Mouse (Mus musculus): ENCODE results near the gene Gm9945.

Gene Gm9945

DNA sequence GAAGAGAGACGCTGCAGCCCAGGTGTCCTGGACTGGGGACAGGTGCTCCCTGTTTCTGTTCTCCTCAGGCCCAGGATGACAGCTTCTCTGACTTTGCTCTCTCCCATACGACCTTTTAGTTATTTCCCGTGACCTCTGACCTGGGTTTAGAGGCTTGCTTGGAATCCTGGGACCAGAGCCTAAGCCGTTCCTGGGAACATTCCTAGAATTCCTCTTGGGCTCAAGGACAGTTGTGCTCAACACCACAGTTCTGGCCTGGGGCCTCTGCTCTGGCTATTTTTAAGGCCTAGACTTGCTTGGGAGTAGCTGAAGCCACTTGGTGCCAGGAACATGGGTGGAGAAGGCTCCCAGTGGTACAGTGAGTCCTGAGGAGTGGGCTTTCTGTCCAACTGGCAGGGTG lies 45.5 kb downstream of the Gm9945 start:
- DNase-seq, result no peak

DNA sequence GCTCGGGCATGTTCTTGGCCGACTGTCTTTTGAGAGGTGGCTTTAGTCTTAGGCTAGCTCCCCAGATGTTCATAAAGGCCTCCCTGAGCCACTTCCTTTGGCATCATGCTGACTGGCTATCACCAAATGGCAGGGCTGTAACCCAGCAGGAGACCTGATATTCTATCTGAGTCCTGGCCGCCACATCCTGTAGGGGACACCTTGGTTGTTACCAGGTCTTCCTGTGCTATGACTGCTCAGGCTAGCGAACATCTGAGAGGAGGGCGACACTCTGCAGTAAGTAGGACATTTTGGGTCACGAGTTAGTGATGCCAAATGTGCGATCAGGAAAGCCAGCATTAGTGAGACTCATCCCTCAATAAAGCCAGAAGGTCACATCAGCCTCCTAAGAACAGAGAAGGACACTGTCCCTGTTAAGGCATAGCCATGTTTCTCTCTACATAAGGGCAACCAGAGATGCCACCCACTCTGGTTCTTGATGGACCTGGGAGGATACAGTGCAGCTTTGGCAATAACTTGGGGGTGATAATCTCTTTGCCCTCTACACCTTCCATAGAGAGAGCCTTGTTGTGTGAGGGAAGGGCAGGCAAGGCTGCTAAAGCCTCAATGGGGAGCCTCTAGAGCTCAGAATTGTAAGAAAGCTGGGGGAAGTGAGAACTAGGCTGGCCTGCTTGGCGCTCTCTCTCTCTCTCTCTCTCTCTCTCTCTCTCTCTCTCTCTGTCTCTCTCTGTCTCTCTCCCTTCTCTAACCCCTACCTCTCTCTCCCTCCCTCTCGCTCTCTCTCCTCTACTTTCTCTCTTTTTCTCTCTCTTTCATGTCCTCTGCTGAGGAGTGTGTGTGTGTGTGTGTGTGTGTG lies 48.7 kb downstream of the Gm9945 start:
- no peak for DNase-seq

- DNase-seq, result no peak
These were observed 49.2 kb downstream of the Gm9945 start for GRCm38 (mm10) chr11:53529253-53529557.

- no peak for DNase-seq
These were observed 50.0 kb downstream of the Gm9945 start for GRCm38 (mm10) chr11:53530001-53530400.
